Mouse (Mus musculus) bone marrow, adult 2 months (tissue): ENCODE data around the gene Dph3.

Source experiments
- CTCF ChIP-seq: fragments of 200-500 bp; IDR thresholded peaks from 2 replicates; pipeline ENCODE4 v1.5.1; 2011; ENCODE audit warnings: low read length, control low read depth; ENCODE audit not compliant: control insufficient read depth, insufficient read depth
- POLR2A ChIP-seq: fragments of 200-500 bp; IDR thresholded peaks from 2 replicates; pipeline ENCODE4 v1.6.1; 2011; ENCODE audit warnings: low read depth, mild to moderate bottlenecking, control low read depth, low read length, borderline replicate concordance; ENCODE audit not compliant: control insufficient read depth

DNA sequence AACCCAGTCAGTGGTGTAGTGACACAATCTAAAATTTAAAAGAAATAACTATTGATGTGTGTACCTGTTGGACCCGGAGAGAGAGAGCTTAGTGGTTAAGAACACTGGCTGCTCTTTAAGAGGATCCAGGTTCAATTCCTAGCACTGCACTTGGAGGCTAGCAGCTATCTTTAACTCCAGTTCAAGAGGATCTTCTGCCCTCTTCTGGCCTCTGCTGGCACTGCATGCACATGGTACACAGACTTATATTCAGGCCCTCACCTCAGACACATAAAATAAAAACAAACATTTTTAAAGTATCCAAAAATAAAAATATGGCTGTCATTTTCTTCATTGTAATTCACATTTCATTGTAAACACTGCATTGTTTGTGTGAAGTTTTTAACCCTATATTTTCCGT is 28.9 kb downstream of the Dph3 start:
- peak; percentile 39 for TF ChIP-seq CTCF
- TF ChIP-seq POLR2A = no peak
